Mouse (Mus musculus) intestine, embryonic 15.5 days (tissue): Measurements from ENCODE around the gene Angptl4. TPM values are rescaled to one million over a fixed set of nuclear protein-coding genes. Genes with fewer than 3 reads are reported as not detected.

Experiments
- ATAC-seq: fragments of 200-750 bp; cut with Nextera tagmentation; 2 replicates; pipeline ENCODE4 v1.8.0; 2017; ENCODE audit warnings: moderate TSS enrichment, moderate library complexity
- H3K27ac ChIP-seq: fragments of 300-500 bp; sonication (generic); 2 replicates; pipeline ENCODE4 v1.5.1; 2015; ENCODE audit warnings: mild to moderate bottlenecking, inconsistent platforms
- H3K27me3 ChIP-seq: fragments of 300-500 bp; sonication (generic); replicated peaks from 2 replicates; pipeline ENCODE4 v1.6.1; 2015; ENCODE audit warnings: inconsistent platforms
- H3K36me3 ChIP-seq: fragments of 300-500 bp; sonication (generic); 2 replicates; pipeline ENCODE4 v1.6.1; 2015; ENCODE audit warnings: inconsistent platforms
- H3K4me1 ChIP-seq: fragments of 300-500 bp; sonication (generic); replicated peaks from 2 replicates; pipeline ENCODE4 v1.6.1; 2015; ENCODE audit warnings: inconsistent platforms
- H3K4me2 ChIP-seq: fragments of 300-500 bp; sonication (generic); replicated peaks from 2 replicates; pipeline ENCODE4 v1.6.1; 2015; ENCODE audit warnings: mild to moderate bottlenecking, inconsistent platforms
- H3K4me3 ChIP-seq: fragments of 300-500 bp; sonication (generic); replicated peaks from 2 replicates; pipeline ENCODE4 v1.5.1; 2015; ENCODE audit warnings: inconsistent platforms
- H3K9ac ChIP-seq: fragments of 300-500 bp; sonication (generic); 2 replicates; pipeline ENCODE4 v1.6.1; 2015; ENCODE audit warnings: inconsistent platforms
- H3K9me3 ChIP-seq: fragments of 300-500 bp; sonication (generic); 2 replicates; pipeline ENCODE4 v1.6.1; 2016; ENCODE audit warnings: inconsistent platforms
- WGBS: fragments of 180-500 bp; shearing (Covaris S2); methylation state at CpG from one replicate; pipeline ENCODE4 v1.1.7; 2015; 5-methylcytosine and 5-hydroxymethylcytosine counted together
- polyA plus RNA-seq: library from polyadenylated mRNA; unstranded; fragments of >200 nt; fragmentation: Nextera tagmentation; extraction: Ambion mirVana; gene quantifications from 2 replicates; pipeline ENCODE4 v1.2.1, GENCODE M21; 2015

Angptl4 gene
- polyA plus RNA-seq, 1 experiment from 2014 or later = 23.4 TPM

GRCm38 (mm10) chr17:33817184-33817968, 35.7 kb upstream of the Angptl4 start:
- peak overlapping the region; percentile 88 for H3K27ac ChIP-seq
- peaks cover 19% of the 10 kb centered on the region for H3K4me1 ChIP-seq
- H3K36me3 ChIP-seq = peaks cover 24% of the 10 kb centered on the region
- peak overlapping the region; percentile 95 for H3K4me2 ChIP-seq
- H3K4me3 ChIP-seq = peak overlapping the region; percentile 54
- under 1% methylated on average over 83 of the region's 89 CpGs for WGBS
- H3K9ac ChIP-seq = peak overlapping the region; percentile 73
- H3K27me3 ChIP-seq = no peaks in the 10 kb centered on the region
- ATAC-seq = peak; percentile 98
- H3K9me3 ChIP-seq = no peaks in the 10 kb centered on the region

GRCm38 (mm10) chr17:33816612-33817011, 35.0 kb upstream of the Angptl4 start:
- ATAC-seq = no peak
- H3K27ac ChIP-seq = peak overlapping the region; percentile 88; the same call in 1 of the 2 replicates
- H3K4me1 ChIP-seq = peaks cover 18% of the 10 kb centered on the region
- H3K9ac ChIP-seq = peak overlapping the region; percentile 73
- H3K4me3 ChIP-seq = peak overlapping the region; percentile 54
- WGBS = 69% methylated on average over 5 of the region's 5 CpGs
- H3K27me3 ChIP-seq = no peaks in the 10 kb centered on the region
- peaks cover 16% of the 10 kb centered on the region; the same call in 1 of the 2 replicates for H3K36me3 ChIP-seq
- no peaks in the 10 kb centered on the region for H3K9me3 ChIP-seq
- peak overlapping the region; percentile 95 for H3K4me2 ChIP-seq

- peaks cover 24% of the 10 kb centered on the region for H3K4me1 ChIP-seq
- H3K4me2 ChIP-seq = no peak overlapping the region
- no peaks in the 10 kb centered on the region for H3K9me3 ChIP-seq
- H3K27ac ChIP-seq = no peak overlapping the region
- ATAC-seq = no peak
- 92% methylated on average over 6 of the region's 6 CpGs for WGBS
- H3K27me3 ChIP-seq = no peaks in the 10 kb centered on the region
- no peak overlapping the region for H3K4me3 ChIP-seq
- peaks cover 8% of the 10 kb centered on the region; the same call in 1 of the 2 replicates for H3K36me3 ChIP-seq
- H3K9ac ChIP-seq = no peak overlapping the region
Measured at GRCm38 (mm10) chr17:33815399-33815798, 33.8 kb upstream of the Angptl4 start.

GRCm38 (mm10) chr17:33812990-33813389, 31.4 kb upstream of the Angptl4 start:
- Histone ChIP-seq H3K27ac (no peak overlapping the region), H3K4me1 (peaks cover 17% of the 10 kb centered on the region), H3K27me3 (no peaks in the 10 kb centered on the region), H3K9me3 (no peaks in the 10 kb centered on the region), H3K4me2 (no peak overlapping the region), H3K9ac (no peak overlapping the region), H3K4me3 (no peak overlapping the region), H3K36me3 (no peaks in the 10 kb centered on the region)
- no peak for ATAC-seq
- 67% methylated on average over 4 of the region's 4 CpGs for WGBS

- no peak overlapping the region for H3K4me3 ChIP-seq
- 57% methylated on average over 3 of the region's 3 CpGs for WGBS
- peaks cover 14% of the 10 kb centered on the region for H3K4me1 ChIP-seq
- H3K36me3 ChIP-seq = no peaks in the 10 kb centered on the region
- no peaks in the 10 kb centered on the region for H3K9me3 ChIP-seq
- ATAC-seq = no peak
- no peak overlapping the region for H3K4me2 ChIP-seq
- no peaks in the 10 kb centered on the region for H3K27me3 ChIP-seq
- no peak overlapping the region for H3K27ac ChIP-seq
- no peak overlapping the region for H3K9ac ChIP-seq
Measured at GRCm38 (mm10) chr17:33812475-33812874, 30.8 kb upstream of the Angptl4 start.

- peak overlapping the region; percentile 48 for H3K9ac ChIP-seq
Measured at GRCm38 (mm10) chr17:33811142-33811516, 29.5 kb upstream of the Angptl4 start.

GRCm38 (mm10) chr17:33810334-33811141, 28.9 kb upstream of the Angptl4 start, which contains the start of gene Kank3:
Kank3 (plus strand) TSS chr17:33810519.
- WGBS = under 1% methylated on average over 36 of the region's 36 CpGs
- Histone ChIP-seq H3K4me3 (peak within 1 kb of the TSS; percentile 52), H3K27me3 (no peaks in the 10 kb centered on the region), H3K9me3 (no peaks in the 10 kb centered on the region), H3K4me1 (peaks cover 8% of the 10 kb centered on the region), H3K27ac (peak within 1 kb of the TSS; percentile 51), H3K36me3 (no peaks in the 10 kb centered on the region), H3K9ac (peak within 1 kb of the TSS; percentile 48), H3K4me2 (peak within 1 kb of the TSS; percentile 91)
- ATAC-seq = peak; percentile 99

More at GRCm38 (mm10) chr17:33811142-33811516, 29.5 kb upstream of the Angptl4 start:
- H3K4me1 ChIP-seq = peaks cover 8% of the 10 kb centered on the region
- no peak; the same call in 1 of the 2 replicates for ATAC-seq
- H3K9me3 ChIP-seq = no peaks in the 10 kb centered on the region
- peak overlapping the region; percentile 52 for H3K4me3 ChIP-seq
- no peaks in the 10 kb centered on the region for H3K36me3 ChIP-seq
- no peaks in the 10 kb centered on the region for H3K27me3 ChIP-seq
- 18% methylated on average over 7 of the region's 7 CpGs for WGBS
- peak overlapping the region; percentile 51 for H3K27ac ChIP-seq
- H3K4me2 ChIP-seq = peak overlapping the region; percentile 91

- ATAC-seq = no peak
Measured at GRCm38 (mm10) chr17:33808192-33808591, 26.6 kb upstream of the Angptl4 start.

GRCm38 (mm10) chr17:33807181-33807888, 25.7 kb upstream of the Angptl4 start:
- Histone ChIP-seq H3K9me3 (no peaks in the 10 kb centered on the region), H3K4me3 (no peak overlapping the region), H3K9ac (no peak overlapping the region), H3K4me2 (no peak overlapping the region), H3K36me3 (no peaks in the 10 kb centered on the region), H3K27ac (no peak overlapping the region), H3K27me3 (no peaks in the 10 kb centered on the region), H3K4me1 (peaks cover 8% of the 10 kb centered on the region)
- 52% methylated on average over 8 of the region's 9 CpGs for WGBS
- no peak for ATAC-seq

More at GRCm38 (mm10) chr17:33808192-33808591, 26.6 kb upstream of the Angptl4 start:
- H3K9ac ChIP-seq = no peak overlapping the region
- no peak overlapping the region for H3K4me3 ChIP-seq
- no peaks in the 10 kb centered on the region for H3K9me3 ChIP-seq
- no peaks in the 10 kb centered on the region for H3K27me3 ChIP-seq
- H3K36me3 ChIP-seq = no peaks in the 10 kb centered on the region
- H3K4me1 ChIP-seq = peaks cover 8% of the 10 kb centered on the region
- H3K27ac ChIP-seq = no peak overlapping the region
- no peak overlapping the region for H3K4me2 ChIP-seq
- 41% methylated on average over 10 of the region's 10 CpGs for WGBS

GRCm38 (mm10) chr17:33804745-33805144, 23.1 kb upstream of the Angptl4 start:
- no peaks in the 10 kb centered on the region for H3K27me3 ChIP-seq
- H3K36me3 ChIP-seq = no peaks in the 10 kb centered on the region
- ATAC-seq = no peak
- H3K27ac ChIP-seq = no peak overlapping the region
- H3K9me3 ChIP-seq = no peaks in the 10 kb centered on the region
- no peak overlapping the region for H3K4me2 ChIP-seq
- 38% methylated on average over 1 of the region's 1 CpGs for WGBS
- H3K4me1 ChIP-seq = no peaks in the 10 kb centered on the region
- no peak overlapping the region for H3K9ac ChIP-seq
- H3K4me3 ChIP-seq = no peak overlapping the region

- Histone ChIP-seq H3K4me3 (no peak overlapping the region), H3K27me3 (no peaks in the 10 kb centered on the region), H3K36me3 (no peaks in the 10 kb centered on the region), H3K27ac (no peak overlapping the region), H3K9me3 (no peaks in the 10 kb centered on the region), H3K4me2 (no peak overlapping the region), H3K4me1 (no peaks in the 10 kb centered on the region), H3K9ac (no peak overlapping the region)
- no peak for ATAC-seq
- WGBS = 57% methylated on average over 4 of the region's 4 CpGs
Measured at GRCm38 (mm10) chr17:33804205-33804604, 22.6 kb upstream of the Angptl4 start.

- no peak overlapping the region for H3K27ac ChIP-seq
- H3K4me3 ChIP-seq = no peak overlapping the region
- H3K36me3 ChIP-seq = no peaks in the 10 kb centered on the region
- H3K4me1 ChIP-seq = no peaks in the 10 kb centered on the region
- no peaks in the 10 kb centered on the region for H3K9me3 ChIP-seq
- ATAC-seq = no peak
- no peak overlapping the region for H3K9ac ChIP-seq
- 2% methylated on average over 2 of the region's 2 CpGs for WGBS
- no peak overlapping the region for H3K4me2 ChIP-seq
- no peaks in the 10 kb centered on the region for H3K27me3 ChIP-seq
Measured at GRCm38 (mm10) chr17:33802221-33802620, 20.6 kb upstream of the Angptl4 start.
